Mouse (Mus musculus) spleen, adult 2 months (tissue): ENCODE data around the gene Cracr2b.

Source experiments
- CTCF ChIP-seq: fragments of 200-500 bp; IDR thresholded peaks from 2 replicates; pipeline ENCODE4 v1.5.1; 2011; ENCODE audit warnings: mild to moderate bottlenecking, inconsistent platforms; ENCODE audit not compliant: insufficient read depth, insufficient read length, insufficient replicate concordance; ENCODE audit errors: extremely low read depth
- POLR2A ChIP-seq: fragments of 200-500 bp; IDR thresholded peaks from 2 replicates; pipeline ENCODE4 v1.6.1; 2011; ENCODE audit warnings: low read depth, low read length, inconsistent platforms

DNA sequence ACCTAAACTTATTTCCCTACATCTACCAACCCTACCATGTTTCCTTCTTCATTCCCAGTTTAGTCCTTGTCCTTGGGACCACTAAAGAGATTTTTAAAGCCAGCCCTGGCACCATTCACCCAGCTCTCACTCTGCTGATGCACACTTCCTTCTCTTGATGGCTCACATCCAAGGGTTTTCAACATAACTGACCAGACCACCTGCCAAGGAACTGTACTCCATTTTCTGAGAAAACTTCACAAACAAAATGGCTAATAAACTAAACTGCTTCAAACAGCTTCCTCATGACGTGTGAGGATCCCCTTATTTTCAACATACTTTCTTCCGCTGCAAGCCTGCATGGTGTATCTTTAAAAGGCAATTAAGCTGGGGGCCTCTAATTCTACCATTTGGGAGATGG is 7.3 kb upstream of the Cracr2b start:
- TF ChIP-seq POLR2A (no peak), CTCF (no peak)
